Mouse (Mus musculus): Measurements from ENCODE around the gene Mgat4b.

DNA sequence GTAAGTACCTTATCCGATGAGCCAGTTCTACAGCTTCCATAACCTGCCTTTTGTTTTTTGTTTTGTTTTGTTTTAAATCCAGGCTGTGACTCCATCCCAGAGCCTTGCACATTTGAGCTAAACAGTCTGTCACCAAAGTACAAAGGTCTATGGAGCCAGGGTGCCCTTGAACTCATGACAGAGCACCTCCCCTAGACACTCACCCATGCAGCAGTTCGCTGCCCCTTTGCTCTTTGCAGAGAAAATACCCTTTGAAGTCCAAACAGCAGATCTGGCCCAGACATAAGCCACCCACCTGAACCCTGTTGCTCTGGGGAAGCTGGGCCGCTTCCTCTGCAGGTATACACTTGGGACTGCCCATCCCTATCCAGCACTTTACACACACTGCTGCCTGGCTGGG, 9.1 kb upstream of the Mgat4b start:
- TF ChIP-seq CTCF (IDR thresholded peaks at IDR 0.05; ENCODE audit: extremely low read depth, insufficient read length, insufficient replicate concordance, low read depth, low read length) (no peak), POLR2A (IDR thresholded peaks at IDR 0.05; ENCODE audit: low read depth, low read length) (no peak)

Measured in small intestine, adult 2 months (tissue).